Mouse (Mus musculus): ENCODE data around the gene Hoxd4. TPM values are rescaled to one million over a fixed set of nuclear protein-coding genes. Genes with fewer than 3 reads are reported as not detected.

Hoxd4 gene
- total RNA-seq (2023), result not detected

DNA sequence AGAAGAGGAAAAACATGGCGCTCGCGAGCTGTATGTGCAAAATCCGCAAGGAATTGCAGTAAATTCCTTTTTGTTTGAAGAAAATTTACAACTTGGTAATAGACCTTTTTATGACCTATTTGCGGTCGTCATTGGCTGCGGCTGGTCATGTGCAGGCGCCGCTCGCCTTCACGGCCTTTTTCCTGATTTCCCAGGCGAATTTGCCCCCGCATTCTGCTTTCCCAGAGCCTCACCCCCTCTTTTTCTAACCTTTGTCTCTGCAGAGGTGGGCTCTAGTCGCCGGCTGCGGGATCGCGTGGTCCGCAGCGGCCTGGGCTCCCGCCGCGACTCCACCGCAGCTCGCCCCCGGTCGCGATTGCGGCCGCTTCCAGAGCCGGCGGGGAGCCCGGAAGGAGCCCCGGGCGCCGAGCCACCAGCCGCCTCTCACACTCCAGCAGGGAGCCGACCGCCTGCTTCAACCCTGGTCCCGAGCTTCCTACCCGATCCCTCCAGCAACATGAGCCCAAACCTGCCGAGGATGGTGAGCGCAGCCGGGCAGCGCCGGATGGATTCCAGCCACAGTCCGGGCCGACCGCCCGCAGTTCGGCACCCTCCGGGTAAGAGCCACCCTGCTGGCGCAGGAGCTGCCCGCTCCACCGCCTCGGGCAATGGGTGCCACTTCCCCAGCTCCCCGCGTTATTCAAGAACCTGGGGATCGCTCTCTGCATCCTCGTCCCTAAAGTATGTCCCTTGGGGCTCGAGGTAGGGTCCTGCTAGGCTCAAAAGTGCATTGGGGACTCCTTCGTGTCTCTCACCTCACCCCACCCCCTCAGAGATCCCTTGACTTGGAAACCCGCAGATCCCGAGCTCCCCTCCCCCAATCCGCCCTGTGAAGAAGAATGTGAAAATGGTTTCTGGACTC, at the start of gene Hoxd4, which contains the start of gene Hoxd3:
TSS of gene Hoxd4 (plus strand) at position 209 of the 901 bp plus-strand sequence.
TSS of gene Hoxd3 (plus strand) at position 207 of the 901 bp plus-strand sequence.

DNA sequence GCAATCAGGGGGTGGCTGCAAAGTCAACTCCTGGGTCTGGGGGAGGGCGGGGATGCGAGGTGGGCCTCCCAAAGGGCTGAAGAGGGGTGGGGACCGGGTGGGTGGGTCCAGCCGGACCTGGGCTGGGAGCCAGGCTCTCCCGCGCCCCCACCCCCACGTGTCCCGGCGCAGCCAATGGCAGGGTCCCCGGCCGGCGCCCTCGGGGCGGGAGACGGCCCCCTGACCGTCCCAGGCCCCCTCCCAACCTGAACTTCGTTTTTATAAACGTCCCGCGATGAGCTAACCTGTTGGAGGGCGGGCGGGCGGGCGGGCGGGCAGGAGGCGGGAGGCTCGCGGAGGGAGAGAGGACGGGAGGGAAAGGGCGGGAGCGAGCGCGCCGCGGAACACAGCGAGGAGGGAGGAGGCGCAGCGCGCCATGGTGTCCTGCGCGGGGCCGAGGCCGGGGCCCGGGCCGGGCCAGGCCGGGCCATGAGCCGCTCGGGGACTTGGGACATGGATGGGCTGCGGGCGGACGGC, 43.8 kb upstream of the Hoxd4 start, which contains the start of gene Hoxd13:
TSS of gene Hoxd13 (plus strand) at position 469 of the 516 bp plus-strand sequence.

DNA sequence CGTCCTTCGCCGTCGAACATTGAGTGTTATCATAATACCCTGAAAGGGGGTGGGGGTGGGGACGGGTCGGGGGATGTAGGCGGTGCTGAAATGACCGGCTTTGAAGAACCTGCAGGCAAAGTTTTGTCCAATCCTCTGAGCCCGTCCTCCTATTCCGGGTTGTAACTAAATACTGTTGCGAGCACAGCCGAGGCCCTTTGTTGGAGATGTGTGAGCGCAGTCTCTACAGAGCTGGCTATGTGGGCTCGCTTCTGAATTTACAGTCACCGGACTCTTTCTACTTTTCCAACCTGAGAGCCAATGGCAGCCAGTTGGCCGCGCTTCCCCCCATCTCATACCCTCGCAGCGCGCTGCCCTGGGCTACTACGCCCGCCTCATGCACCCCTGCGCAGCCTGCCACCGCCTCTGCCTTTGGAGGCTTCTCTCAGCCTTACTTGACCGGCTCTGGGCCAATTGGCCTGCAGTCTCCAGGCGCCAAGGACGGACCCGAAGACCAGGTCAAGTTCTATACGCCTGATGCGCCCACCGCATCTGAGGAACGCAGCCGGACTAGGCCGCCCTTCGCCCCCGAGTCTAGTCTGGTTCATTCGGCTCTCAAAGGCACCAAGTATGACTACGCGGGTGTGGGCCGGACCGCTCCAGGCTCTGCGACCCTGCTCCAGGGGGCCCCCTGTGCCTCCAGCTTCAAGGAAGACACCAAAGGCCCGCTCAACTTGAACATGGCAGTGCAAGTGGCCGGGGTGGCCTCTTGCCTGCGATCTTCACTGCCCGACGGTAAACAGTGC, 36.7 kb upstream of the Hoxd4 start, which contains the start of gene Hoxd12:
TSS of gene Hoxd12 (plus strand) at position 133 of the 785 bp plus-strand sequence.

DNA sequence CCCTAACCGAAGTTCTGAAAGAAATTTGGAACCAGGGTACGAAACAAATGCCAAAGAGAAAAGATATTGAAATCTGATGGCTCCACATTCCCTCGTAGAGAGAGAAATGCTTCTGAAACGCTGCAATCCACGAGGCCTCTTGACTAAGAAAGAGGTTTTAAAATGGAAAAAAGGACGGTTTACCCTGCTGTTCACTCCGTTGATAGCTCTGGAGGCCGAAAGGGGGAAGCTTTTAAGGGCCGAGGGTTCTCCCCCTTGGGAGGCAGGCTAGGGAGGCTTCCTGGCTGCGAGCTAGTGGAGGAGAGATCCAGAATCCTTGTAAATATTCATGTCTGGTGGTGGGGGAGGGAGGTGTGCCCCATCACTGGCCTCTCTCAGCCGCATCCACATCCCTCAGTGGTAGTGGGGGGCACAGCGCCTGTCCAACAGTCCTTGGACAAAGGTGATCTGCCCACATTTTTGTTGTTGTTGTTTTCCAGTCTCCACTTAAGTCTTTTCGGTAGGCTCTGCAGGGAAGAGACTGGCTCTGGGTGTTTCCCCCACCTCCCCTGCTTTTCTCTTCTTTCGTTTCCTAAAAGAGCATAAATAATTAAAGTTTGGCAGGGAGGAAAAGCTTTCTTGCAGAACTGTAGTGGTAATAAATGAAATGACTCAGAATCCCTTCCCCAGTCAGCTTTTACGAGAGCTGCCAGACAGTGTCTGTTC, 32.7 kb upstream of the Hoxd4 start, which contains the start of gene Hoxd11:
TSS of gene Hoxd11 (plus strand) at position 667 of the 705 bp plus-strand sequence.

DNA sequence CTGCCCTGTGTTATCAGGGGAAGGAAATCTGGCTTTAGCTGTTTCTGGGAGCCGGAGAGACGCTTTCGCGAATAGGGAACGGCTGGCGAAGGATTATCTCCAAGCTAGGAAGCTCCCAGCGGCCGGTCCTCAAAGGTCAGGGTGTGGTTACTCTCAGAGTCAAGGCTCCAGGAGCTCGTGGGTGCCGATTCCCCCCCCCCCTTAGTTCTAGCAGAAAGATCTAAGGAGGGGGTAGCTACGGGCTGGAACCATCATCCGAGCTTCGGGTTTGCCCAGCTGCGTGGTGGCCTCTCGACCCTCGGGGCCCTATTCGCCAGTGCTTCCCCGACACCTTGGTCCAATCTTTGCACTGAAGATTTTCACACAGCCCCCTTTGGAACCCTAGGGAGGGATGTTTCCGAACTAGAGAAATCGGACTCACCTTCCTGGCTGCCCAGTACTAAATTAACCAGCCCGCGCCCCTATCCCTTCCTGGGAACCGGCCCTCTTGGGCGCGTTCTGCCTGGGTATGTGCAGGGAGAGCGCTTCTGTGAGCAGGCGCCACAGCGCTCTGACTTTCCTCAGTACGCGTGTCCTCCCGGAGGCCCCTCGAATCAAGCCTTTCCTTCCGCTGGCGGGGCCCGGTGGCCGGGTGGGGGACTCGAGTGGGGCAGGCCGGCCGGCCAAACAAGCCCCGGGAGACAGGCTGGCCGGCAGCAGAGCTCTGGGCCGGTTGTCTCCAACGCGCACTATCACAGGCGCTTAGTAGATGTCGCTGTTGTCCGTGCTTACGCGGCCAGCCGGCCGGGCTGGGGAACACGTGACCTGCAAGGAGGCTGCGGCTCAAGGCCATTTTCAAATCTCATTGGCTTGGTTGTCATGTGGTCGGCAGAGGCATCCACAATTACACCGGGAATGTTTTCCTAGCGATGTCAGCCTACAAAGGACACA, 20.4 kb upstream of the Hoxd4 start, which contains the start of gene Hoxd10:
TSS of gene Hoxd10 (plus strand) at position 903 of the 930 bp plus-strand sequence.

DNA sequence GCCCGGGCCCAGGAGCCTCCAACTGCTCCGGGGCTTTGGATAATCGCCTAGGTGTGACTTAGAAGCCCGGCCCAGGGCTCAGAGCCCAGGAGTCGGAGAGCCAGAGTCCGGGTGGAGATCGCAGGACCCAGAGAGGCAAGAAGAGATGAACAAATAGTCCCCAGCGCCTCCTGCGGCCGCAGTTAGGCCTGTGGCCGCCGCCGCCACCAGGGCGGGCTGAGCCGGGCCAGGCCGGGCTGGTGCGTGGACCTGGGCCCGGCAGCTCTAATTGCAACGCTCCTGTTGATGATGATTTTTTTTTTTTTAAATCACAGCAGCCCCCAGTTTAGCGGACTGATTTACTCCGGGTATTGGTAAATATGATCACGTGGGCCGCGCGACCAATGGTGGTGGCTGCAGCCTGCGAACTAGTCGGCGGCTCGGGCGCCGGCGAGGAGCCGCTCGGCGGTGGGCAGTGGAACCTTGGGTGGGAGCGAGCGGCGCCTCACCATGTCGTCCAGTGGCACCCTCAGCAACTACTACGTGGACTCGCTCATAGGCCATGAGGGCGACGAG, 14.1 kb upstream of the Hoxd4 start, which contains the start of gene Hoxd9:
TSS of gene Hoxd9 (plus strand) at position 161 of the 555 bp plus-strand sequence.

DNA sequence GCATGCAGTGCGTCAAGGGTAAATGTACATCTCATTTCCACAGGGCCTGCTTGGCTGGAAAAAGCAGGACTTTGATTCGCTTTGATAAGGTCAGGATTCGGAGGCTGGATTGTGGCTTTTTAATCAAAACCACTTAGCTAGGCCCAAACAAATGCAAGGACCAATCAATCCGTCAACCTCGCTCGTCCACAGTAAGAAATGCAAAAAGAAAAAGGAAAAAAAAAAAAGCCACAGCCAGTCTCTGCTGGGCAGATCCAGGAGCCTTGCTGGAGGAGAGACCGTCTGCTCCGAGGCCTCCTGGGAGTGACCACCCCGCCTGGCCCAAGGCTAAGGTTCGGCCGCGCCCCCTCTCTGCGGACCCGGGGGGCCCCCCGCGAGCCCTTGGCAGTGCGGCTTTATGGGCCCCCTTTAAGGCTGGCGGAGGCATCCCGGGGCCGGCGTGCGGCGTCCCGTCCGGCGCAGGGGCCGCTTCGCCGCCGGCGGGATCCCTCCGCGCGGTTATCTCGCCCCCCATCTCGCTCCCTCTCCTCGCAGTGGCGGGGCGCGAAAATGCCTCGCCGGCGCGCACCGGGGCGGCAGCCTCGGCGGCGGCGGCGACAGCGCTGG, 7.2 kb upstream of the Hoxd4 start, which contains the start of gene Hoxd8:
TSS of gene Hoxd8 (plus strand) at position 223 of the 606 bp plus-strand sequence.

DNA sequence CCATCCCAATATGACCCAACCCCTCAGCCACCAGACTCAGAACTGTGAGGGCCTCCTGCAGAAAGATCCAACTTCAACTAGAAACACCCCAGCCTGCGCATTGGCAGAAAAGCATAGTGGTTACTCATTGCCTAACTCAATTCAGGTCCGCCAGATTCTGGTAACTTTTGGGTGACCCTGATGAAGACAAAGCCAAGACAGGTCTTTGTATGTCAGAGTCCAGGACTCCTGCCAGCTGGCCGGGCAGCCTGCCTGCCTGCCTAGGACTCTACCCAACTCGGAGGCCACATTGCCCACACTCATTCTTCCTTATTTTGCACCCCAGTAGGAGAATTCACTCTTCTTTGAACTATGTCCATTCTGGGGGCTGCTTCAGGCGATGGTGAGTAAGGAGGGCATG, 14.8 kb downstream of the Hoxd4 start, which contains the start of gene Gm28230:
TSS of gene Gm28230 (plus strand) at position 178 of the 400 bp plus-strand sequence.

DNA sequence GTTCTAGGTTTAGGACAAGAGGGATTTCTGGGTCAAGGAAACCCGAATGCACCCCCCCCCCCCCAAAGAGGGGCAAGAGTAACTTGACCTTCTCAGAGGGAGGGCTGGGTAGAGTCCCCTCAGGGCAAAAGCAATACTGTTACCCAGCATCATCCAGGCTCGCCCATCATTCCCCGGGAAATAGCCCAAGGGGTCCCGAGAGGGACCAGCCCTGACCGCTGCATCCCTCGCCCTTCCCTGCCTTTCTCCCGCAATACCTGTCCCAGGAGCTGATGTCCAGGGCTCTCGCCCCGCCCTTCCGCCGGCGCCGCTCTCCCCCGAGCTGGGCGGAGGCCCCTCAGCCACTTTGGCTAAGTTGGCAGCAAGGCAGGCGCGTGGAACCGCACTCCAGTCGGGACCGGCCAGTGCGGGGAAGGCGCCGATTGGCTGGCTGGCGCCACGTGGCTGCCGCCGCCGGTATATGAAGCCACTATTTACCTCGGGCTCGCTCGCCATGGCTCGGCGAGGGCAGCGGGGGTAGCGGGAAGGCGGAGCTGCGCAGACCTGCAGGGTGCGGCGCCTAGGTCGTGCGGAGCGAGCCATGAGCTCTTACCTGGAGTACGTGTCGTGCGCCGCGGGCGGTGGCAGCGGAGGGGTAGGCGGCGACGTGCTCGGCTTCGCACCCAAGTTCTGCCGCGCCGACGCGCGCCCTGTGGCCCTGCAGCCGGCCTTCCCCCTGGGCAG, 51.0 kb downstream of the Hoxd4 start, which contains the start of gene Hoxd1:
TSS of gene Hoxd1 (plus strand) at position 459 of the 723 bp plus-strand sequence.

Other genes starting within 250 kb of the Hoxd4 start
- gene Lnpk, start 132.5 kb upstream of the Hoxd4 start, total RNA-seq (2023), result 26.9 TPM
- not detected for gene Evx2, start 52.4 kb upstream of the Hoxd4 start, total RNA-seq (2023)
- not detected for gene Hoxd13, start 43.6 kb upstream of the Hoxd4 start, total RNA-seq (2023)
- not detected for gene Hoxd12, start 36.9 kb upstream of the Hoxd4 start, total RNA-seq (2023)
- gene Hoxd11, start 32.4 kb upstream of the Hoxd4 start, total RNA-seq (2023), result not detected
- not detected for gene Hoxd10, start 20.0 kb upstream of the Hoxd4 start, total RNA-seq (2023)
- gene Hoxd9, start 14.2 kb upstream of the Hoxd4 start, total RNA-seq (2023), result not detected
- gene Hoxd8, start 7.3 kb upstream of the Hoxd4 start, total RNA-seq (2023), result not detected
- not detected for gene Hoxd3, start within 50 bp of the Hoxd4 start, total RNA-seq (2023)
- gene Gm28230, start 14.8 kb downstream of the Hoxd4 start, total RNA-seq (2023), result not detected
- gene Hoxd1, start 51.1 kb downstream of the Hoxd4 start, total RNA-seq (2023), result not detected
- 24.1 TPM for gene Mtx2, start 113.9 kb downstream of the Hoxd4 start, total RNA-seq (2023)

Measured in CD4-positive naive resting alpha-beta T cell, adult 57 days (primary cell).